Mouse (Mus musculus) ES-Bruce4 (cell line): ENCODE measurements around the gene Rcbtb2. TPM values are rescaled to one million over a fixed set of nuclear protein-coding genes. Genes with fewer than 3 reads are reported as not detected.
"Not testable (repeated sequence)": the region's sequence is repeated elsewhere in the genome, so short reads cannot be mapped to it uniquely, and the experiment has no call there.

Source experiments
- H3K27ac ChIP-seq: 2 replicates; pipeline ENCODE4 v1.5.1; 2012; ENCODE audit warnings: low read length, inconsistent platforms; ENCODE audit not compliant: insufficient read depth
- H3K27me3 ChIP-seq: 2 replicates; pipeline ENCODE4 v1.6.1; 2012; ENCODE audit warnings: mild to moderate bottlenecking, low read length, inconsistent platforms; ENCODE audit not compliant: control insufficient read depth, poor library complexity, insufficient read depth, severe bottlenecking
- H3K36me3 ChIP-seq: 2 replicates; pipeline ENCODE4 v1.6.1; 2012; ENCODE audit warnings: inconsistent platforms, mild to moderate bottlenecking, low read length, moderate library complexity; ENCODE audit not compliant: control insufficient read depth, poor library complexity, insufficient read depth, severe bottlenecking
- H3K4me1 ChIP-seq: one replicate; pipeline ENCODE4 v1.8.1; 2011; ENCODE audit warnings: low read length; ENCODE audit not compliant: control insufficient read depth, insufficient read depth
- H3K4me3 ChIP-seq: 2 replicates; pipeline ENCODE4 v1.5.1; 2011; ENCODE audit warnings: low read depth, mild to moderate bottlenecking, low read length
- H3K9ac ChIP-seq: 2 replicates; pipeline ENCODE4 v1.6.1; 2012; ENCODE audit warnings: low read depth, mild to moderate bottlenecking, inconsistent platforms; ENCODE audit not compliant: poor library complexity, severe bottlenecking
- H3K9me3 ChIP-seq: replicated peaks from 2 replicates; pipeline ENCODE4 v1.6.1; 2012; ENCODE audit warnings: mild to moderate bottlenecking, low read length, inconsistent platforms; ENCODE audit not compliant: control insufficient read depth, poor library complexity, insufficient read depth, severe bottlenecking
- CTCF ChIP-seq: IDR thresholded peaks from one replicate; pipeline ENCODE4 v1.8.1; 2011; ENCODE audit warnings: low read depth, low read length
- EP300 ChIP-seq: IDR thresholded peaks from 2 replicates; pipeline ENCODE4 v1.6.1; 2011; ENCODE audit warnings: low read depth, low read length; ENCODE audit not compliant: insufficient read depth
- POLR2A ChIP-seq: IDR thresholded peaks from one replicate; pipeline ENCODE4 v1.8.1; 2011; ENCODE audit warnings: low read length; ENCODE audit not compliant: insufficient read depth
- polyA plus RNA-seq: library from polyadenylated mRNA; stranded (reverse); fragments of >200 nt; gene quantifications from 2 replicates; pipeline ENCODE4 v1.2.4, GENCODE M21; 2011; ENCODE audit warnings: low read depth; ENCODE audit not compliant: missing spikeins, insufficient read depth, insufficient read length

The Rcbtb2 gene
- polyA plus RNA-seq, 1 experiment = 74.1 TPM

- Histone ChIP-seq H3K9ac (no peak overlapping the region), H3K27me3 (no peaks in the 10 kb centered on the region; the same call in 1 of the 2 replicates), H3K36me3 (no peaks in the 10 kb centered on the region), H3K27ac (no peak overlapping the region), H3K4me1 (no peaks in the 10 kb centered on the region), H3K4me3 (no peak overlapping the region), H3K9me3 (no peaks in the 10 kb centered on the region)
- no peak for TF ChIP-seq POLR2A
- no peak for TF ChIP-seq EP300
- TF ChIP-seq CTCF = no peak
Measured at GRCm38 (mm10) chr14:73092871-73093270, 30.0 kb upstream of the Rcbtb2 start.

GRCm38 (mm10) chr14:73094802-73095550, 27.9 kb upstream of the Rcbtb2 start:
- no peaks in the 10 kb centered on the region for H3K9me3 ChIP-seq
- no peak overlapping the region for H3K4me3 ChIP-seq
- TF ChIP-seq POLR2A (no peak), CTCF (no peak), EP300 (no peak)
- H3K27ac ChIP-seq = no peak overlapping the region
- H3K27me3 ChIP-seq = no peaks in the 10 kb centered on the region; the same call in 1 of the 2 replicates
- no peaks in the 10 kb centered on the region for H3K4me1 ChIP-seq
- H3K36me3 ChIP-seq = no peaks in the 10 kb centered on the region
- H3K9ac ChIP-seq = no peak overlapping the region

DNA sequence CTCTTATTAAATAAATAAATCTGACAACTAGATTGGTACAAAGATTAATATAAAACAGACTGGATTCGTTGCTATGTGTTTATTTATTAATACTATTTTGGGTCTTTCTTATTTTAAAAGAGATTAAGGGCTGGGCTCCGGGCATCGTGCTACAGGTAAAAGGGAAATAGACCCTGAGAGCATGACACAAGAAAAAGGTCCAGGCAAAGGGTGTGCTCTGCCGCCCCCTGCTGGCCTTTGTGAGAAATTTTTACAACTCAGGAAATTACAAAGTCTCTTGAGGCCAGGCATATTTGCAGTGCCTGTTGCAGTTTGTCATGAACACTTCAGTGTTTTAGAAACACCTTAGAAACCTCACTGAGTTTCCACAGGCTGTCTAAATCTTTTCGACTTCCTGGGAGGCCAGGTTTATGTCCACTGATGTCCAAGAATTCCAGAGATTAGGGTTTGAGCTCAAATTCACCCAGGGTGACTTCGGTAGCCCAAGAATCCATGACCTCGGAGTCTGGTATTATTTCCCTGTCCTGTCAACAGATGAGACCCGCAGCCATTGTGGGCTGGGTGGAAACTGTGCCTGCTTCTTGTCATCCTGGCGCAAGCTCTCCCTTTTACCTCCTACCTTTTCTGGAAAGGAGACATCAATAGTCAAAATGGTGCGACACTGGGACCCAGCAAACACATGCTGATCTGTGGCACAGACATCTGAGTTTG, 24.0 kb upstream of the Rcbtb2 start:
- Histone ChIP-seq H3K27ac (no peak overlapping the region), H3K9ac (no peak overlapping the region), H3K9me3 (no peaks in the 10 kb centered on the region), H3K36me3 (no peaks in the 10 kb centered on the region), H3K4me1 (no peaks in the 10 kb centered on the region), H3K4me3 (no peak overlapping the region), H3K27me3 (no peaks in the 10 kb centered on the region)
- TF ChIP-seq CTCF (peak; percentile 66), EP300 (no peak)

DNA sequence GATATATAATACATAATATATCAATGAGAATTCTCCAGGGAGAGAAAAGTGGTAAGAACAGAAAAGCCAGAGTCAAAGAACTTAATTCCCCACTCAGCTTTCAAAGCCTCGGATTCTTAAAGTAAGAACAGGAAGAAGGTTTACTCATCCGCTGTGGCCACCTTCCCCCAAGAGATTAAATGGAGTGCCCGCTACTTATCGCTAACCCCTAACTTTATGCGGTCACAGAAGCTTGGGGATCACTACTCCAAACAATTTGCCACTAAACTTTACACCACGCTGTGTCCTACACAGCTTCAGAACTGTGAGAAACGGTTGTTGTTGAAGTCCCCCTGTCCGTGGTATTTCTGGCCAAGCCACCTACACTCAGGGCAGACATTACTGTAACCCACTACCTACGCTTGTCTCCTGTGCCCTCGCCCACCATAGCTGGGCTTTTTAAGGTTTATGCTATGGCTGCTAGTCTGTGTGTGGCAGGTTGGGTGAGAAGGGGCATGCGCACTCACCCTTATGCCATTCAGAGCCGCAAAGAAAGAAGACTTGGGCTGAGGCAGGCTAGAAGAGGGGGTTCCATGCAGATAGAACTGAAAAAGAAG, 20.5 kb upstream of the Rcbtb2 start:
- no peak overlapping the region for H3K27ac ChIP-seq
- no peaks in the 10 kb centered on the region for H3K4me1 ChIP-seq
- H3K9ac ChIP-seq = no peak overlapping the region
- no peaks in the 10 kb centered on the region for H3K27me3 ChIP-seq
- no peaks in the 10 kb centered on the region for H3K9me3 ChIP-seq
- no peaks in the 10 kb centered on the region for H3K36me3 ChIP-seq
- H3K4me3 ChIP-seq = no peak overlapping the region
- TF ChIP-seq POLR2A (no peak), EP300 (no peak), CTCF (no peak)

DNA sequence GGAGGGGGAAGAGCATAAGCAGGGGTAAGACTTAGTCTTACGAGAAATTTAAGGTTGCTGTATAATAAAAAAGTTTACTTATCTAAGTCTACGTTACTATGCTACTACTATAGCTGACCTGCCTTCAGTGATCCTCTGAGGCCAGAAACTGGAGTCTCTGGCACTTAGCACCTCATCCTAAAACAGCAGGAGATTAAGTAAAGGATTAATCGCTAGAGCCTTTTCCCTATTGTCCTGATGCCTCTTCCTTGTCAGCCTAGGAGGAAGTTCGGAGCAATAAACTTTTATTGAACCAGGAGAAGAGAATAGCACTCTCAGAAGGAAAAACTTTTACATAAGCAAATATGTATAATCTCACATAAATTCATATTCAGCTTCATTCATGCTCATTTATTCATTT, 19.9 kb upstream of the Rcbtb2 start:
- H3K4me3 ChIP-seq, H3K27ac ChIP-seq, H3K27me3 ChIP-seq, H3K4me1 ChIP-seq, H3K9me3 ChIP-seq, H3K9ac ChIP-seq, H3K36me3 ChIP-seq: not testable (repeated sequence)

- peaks cover 3% of the 10 kb centered on the region; the same call in 1 of the 2 replicates for H3K9me3 ChIP-seq
- TF ChIP-seq EP300 (no peak), CTCF (no peak), POLR2A (no peak)
Measured at GRCm38 (mm10) chr14:73104913-73105312, 17.9 kb upstream of the Rcbtb2 start.

More at GRCm38 (mm10) chr14:73104913-73105312, 17.9 kb upstream of the Rcbtb2 start:
- Histone ChIP-seq H3K36me3 (no peaks in the 10 kb centered on the region), H3K4me1 (no peaks in the 10 kb centered on the region), H3K27me3 (no peaks in the 10 kb centered on the region), H3K9ac (no peak overlapping the region), H3K27ac (no peak overlapping the region), H3K4me3 (no peak overlapping the region)
